Mouse (Mus musculus) thymus, adult 18-20 months (tissue): Measurements from ENCODE around the gene Defb10.
"Not testable (repeated sequence)": the region's sequence is repeated elsewhere in the genome, so short reads cannot be mapped to it uniquely, and the experiment has no call there.

ENCODE experiments used
- DNase-seq, 2 experiments: peaks; one replicate each; pipeline ENCODE4 v3.0.0; 2022; ENCODE audit warnings: mixed read lengths in 2 of 2

Defb10 gene

GRCm38 (mm10) chr8:21858586-21858985 is at the start of gene Defb10:
Gene Defb10, plus strand, starts transcription at chr8:21858901.
- DNase-seq: not testable (repeated sequence)

- not testable (repeated sequence) for DNase-seq
Measured at GRCm38 (mm10) chr8:21885321-21885720, 26.6 kb downstream of the Defb10 start, which contains the start of gene Defb9. Gene Defb9, minus strand, starts transcription at chr8:21885421.

- DNase-seq: not testable (repeated sequence)
Measured at GRCm38 (mm10) chr8:21906290-21906689, 47.6 kb downstream of the Defb10 start, which contains the start of gene Defb11. Gene Defb11, minus strand, starts transcription at chr8:21906412.
